Mouse (Mus musculus) spleen, adult 2 months (tissue): ENCODE results near the gene Kif26a.

ENCODE experiments used
- CTCF ChIP-seq: fragments of 200-500 bp; IDR thresholded peaks from 2 replicates; pipeline ENCODE4 v1.5.1; 2011; ENCODE audit warnings: mild to moderate bottlenecking, inconsistent platforms; ENCODE audit not compliant: insufficient read depth, insufficient read length, insufficient replicate concordance; ENCODE audit errors: extremely low read depth
- POLR2A ChIP-seq: fragments of 200-500 bp; IDR thresholded peaks from 2 replicates; pipeline ENCODE4 v1.6.1; 2011; ENCODE audit warnings: low read depth, low read length, inconsistent platforms

- TF ChIP-seq CTCF (no peak), POLR2A (no peak)
These were observed 5.4 kb downstream of the Kif26a start for GRCm38 (mm10) chr12:112151244-112151979.
